Mouse (Mus musculus): ENCODE data around the gene Trpv2. TPM values are rescaled to one million over a fixed set of nuclear protein-coding genes. Genes with fewer than 3 reads are reported as not detected.

The Trpv2 gene
- total and polyA plus RNA-seq, 2 experiments from 2014 or later: 31.0 to 55.4 TPM

DNA sequence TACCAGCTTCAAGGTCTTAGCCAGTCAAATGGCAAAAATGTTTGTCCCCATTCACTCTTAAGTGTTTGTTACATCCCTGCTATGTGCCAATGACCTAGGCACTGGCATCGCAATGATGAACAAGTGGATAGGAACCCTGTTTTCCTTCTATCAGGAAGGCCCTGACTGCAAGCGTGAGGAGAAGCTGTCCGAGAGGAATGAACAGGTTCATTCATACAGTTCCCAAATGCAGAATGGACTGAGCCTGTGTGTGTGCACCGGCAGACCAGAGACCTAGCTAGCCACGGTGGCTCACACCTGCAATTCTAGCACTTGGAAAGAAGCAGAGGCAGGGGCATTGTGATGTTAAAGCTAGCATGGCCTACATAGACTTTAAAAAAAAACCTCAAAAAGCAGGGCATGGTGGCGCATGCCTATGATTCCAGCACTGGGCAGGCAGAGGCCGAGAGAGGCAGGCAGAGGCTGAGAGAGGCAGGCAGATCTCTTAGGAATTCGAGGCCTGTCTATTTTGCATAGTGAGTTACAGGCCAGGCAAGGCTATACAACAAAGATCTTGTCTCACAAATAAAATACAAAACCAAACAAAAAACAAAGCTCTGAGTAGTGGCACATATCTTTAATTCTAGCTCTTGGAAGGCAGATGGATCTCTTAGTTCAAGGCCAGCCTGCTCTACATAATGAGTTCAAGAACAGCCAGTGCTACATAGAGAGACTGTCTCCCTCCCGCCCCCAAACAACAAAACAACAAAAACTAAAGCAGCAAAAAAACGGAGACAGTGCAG lies 33.1 kb downstream of the Trpv2 start:
- H3K36me3 ChIP-seq (ENCODE audit: insufficient read depth, low read length): peaks cover 36% of the 10 kb centered on the region
- H3K9ac ChIP-seq (replicated peaks; ENCODE audit: low read length, poor library complexity, severe bottlenecking): peak overlapping the region; percentile 39; the same call in 1 of the 2 replicates
- H3K4me3 ChIP-seq (ENCODE audit: low read depth, low read length): no peak overlapping the region
- no peaks in the 10 kb centered on the region for H3K27me3 ChIP-seq (ENCODE audit: insufficient read depth, low read length)
- H3K4me1 ChIP-seq (ENCODE audit: insufficient read depth, low read length): peaks cover 18% of the 10 kb centered on the region
- no peak for DNase-seq (ENCODE audit: low spot score)
- H3K4me2 ChIP-seq (ENCODE audit: low read depth, low read length, poor library complexity, severe bottlenecking): no peak overlapping the region
- WGBS: 62% methylated on average over 10 of the region's 10 CpGs
- no peak for TF ChIP-seq CTCF (IDR thresholded peaks at IDR 0.05)
- no peak overlapping the region; the same call in 1 of the 2 replicates for H3K27ac ChIP-seq (ENCODE audit: low read depth, low read length)
- ATAC-seq (ENCODE audit: low FRiP score): no peak
- H3K9me3 ChIP-seq (ENCODE audit: low read length): no peaks in the 10 kb centered on the region

DNA sequence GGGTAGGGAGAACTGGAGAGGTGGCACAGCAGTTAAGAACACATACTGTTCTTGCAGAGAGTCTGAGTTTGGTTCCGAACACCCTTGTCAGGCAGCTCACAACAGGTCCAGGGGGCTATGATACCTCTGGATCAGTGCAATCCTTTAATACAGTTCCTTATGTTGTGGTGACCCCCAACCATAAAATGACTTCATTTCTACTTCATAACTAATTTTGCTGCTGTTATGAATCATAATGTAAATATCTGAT lies 33.6 kb downstream of the Trpv2 start:
- Histone ChIP-seq H3K9me3 (ENCODE audit: low read length) (no peaks in the 10 kb centered on the region), H3K36me3 (ENCODE audit: insufficient read depth, low read length) (peaks cover 36% of the 10 kb centered on the region), H3K4me3 (ENCODE audit: low read depth, low read length) (no peak overlapping the region), H3K9ac (replicated peaks; ENCODE audit: low read length, poor library complexity, severe bottlenecking) (no peak overlapping the region), H3K4me2 (ENCODE audit: low read depth, low read length, poor library complexity, severe bottlenecking) (no peak overlapping the region), H3K4me1 (ENCODE audit: insufficient read depth, low read length) (peaks cover 18% of the 10 kb centered on the region), H3K27me3 (ENCODE audit: insufficient read depth, low read length) (no peaks in the 10 kb centered on the region), H3K27ac (ENCODE audit: low read depth, low read length) (no peak overlapping the region)
- DNase-seq (ENCODE audit: low spot score): no peak
- TF ChIP-seq CTCF (IDR thresholded peaks at IDR 0.05): no peak
- ATAC-seq (ENCODE audit: low FRiP score): no peak
- WGBS: 97% methylated on average over 1 of the region's 1 CpGs

DNA sequence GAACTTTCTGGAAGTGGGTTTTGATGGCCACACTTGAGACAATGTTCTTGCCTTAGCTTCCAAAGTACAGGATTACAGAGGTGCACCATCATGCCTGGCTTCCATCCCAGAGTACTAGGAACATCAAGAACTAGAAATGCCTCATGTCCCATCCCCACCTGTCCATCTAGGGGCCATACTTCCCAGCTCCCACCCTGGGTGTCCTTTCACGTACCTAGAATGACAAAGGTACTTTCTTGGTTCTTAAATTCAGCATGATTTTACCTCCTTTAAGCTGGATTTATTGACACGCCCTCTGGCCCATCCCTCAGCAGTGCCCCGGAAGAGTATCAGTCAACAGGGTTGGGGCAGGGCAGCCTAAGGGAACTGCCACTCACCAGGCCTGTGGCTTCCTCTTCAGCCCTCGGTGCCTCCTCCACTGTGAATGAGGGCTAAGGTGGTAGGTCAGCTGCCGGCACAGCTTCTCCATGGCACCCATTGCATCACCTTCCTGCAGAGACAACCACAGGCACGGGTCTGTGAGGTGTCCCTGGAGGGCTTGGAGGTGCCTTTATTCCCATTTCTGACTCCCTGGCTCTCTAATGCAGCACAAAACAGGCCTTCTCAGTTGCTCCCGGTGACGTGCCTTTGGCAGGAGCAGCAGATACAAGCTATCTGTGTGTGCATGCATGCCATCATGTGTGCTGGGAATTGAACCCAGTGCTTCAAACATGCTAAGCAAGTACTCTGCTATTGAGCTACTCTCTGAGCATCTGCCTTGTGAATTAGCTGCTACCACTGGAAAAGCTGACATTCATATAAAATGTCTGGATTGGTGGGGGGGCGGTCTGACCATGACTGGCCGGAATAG lies 34.8 kb downstream of the Trpv2 start:
- H3K36me3 ChIP-seq (ENCODE audit: insufficient read depth, low read length): peaks cover 35% of the 10 kb centered on the region
- H3K4me2 ChIP-seq (ENCODE audit: low read depth, low read length, poor library complexity, severe bottlenecking): no peak overlapping the region
- no peak for TF ChIP-seq CTCF (IDR thresholded peaks at IDR 0.05)
- no peaks in the 10 kb centered on the region for H3K27me3 ChIP-seq (ENCODE audit: insufficient read depth, low read length)
- peaks cover 18% of the 10 kb centered on the region for H3K4me1 ChIP-seq (ENCODE audit: insufficient read depth, low read length)
- H3K27ac ChIP-seq (ENCODE audit: low read depth, low read length): no peak overlapping the region
- H3K9me3 ChIP-seq (ENCODE audit: low read length): no peaks in the 10 kb centered on the region
- DNase-seq (ENCODE audit: low spot score) (no peak), ATAC-seq (ENCODE audit: low FRiP score) (no peak)
- H3K4me3 ChIP-seq (ENCODE audit: low read depth, low read length): no peak overlapping the region
- H3K9ac ChIP-seq (replicated peaks; ENCODE audit: low read length, poor library complexity, severe bottlenecking): no peak overlapping the region
- 83% methylated on average over 10 of the region's 10 CpGs for WGBS

DNA sequence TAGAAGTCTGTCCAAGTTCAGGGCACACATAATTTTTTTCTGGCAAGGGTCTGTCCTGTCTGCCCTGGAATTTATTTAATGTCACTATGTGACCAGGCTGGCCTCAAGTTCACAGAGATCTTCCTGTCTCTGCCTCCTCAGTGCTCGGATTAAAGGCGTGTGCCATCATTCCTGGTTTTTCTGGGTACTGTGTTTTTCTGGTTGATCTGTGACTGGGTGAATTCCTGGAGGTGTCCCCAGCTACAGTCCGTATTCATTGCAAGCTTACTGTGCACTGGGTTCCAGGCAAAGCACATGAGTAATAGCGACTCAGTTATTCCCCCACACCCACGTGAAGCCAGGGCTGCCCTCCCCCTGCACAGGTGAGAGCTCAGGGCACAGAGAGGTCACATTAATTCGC lies 36.0 kb downstream of the Trpv2 start:
- Histone ChIP-seq H3K4me3 (ENCODE audit: low read depth, low read length) (no peak overlapping the region), H3K9ac (replicated peaks; ENCODE audit: low read length, poor library complexity, severe bottlenecking) (no peak overlapping the region), H3K4me1 (ENCODE audit: insufficient read depth, low read length) (peaks cover 8% of the 10 kb centered on the region), H3K36me3 (ENCODE audit: insufficient read depth, low read length) (peaks cover 25% of the 10 kb centered on the region), H3K9me3 (ENCODE audit: low read length) (no peaks in the 10 kb centered on the region), H3K27ac (ENCODE audit: low read depth, low read length) (no peak overlapping the region), H3K4me2 (ENCODE audit: low read depth, low read length, poor library complexity, severe bottlenecking) (no peak overlapping the region), H3K27me3 (ENCODE audit: insufficient read depth, low read length) (no peaks in the 10 kb centered on the region)
- WGBS: 89% methylated on average over 6 of the region's 6 CpGs
- ATAC-seq (ENCODE audit: low FRiP score) (no peak), DNase-seq (ENCODE audit: low spot score) (no peak)
- no peak for TF ChIP-seq CTCF (IDR thresholded peaks at IDR 0.05)

DNA sequence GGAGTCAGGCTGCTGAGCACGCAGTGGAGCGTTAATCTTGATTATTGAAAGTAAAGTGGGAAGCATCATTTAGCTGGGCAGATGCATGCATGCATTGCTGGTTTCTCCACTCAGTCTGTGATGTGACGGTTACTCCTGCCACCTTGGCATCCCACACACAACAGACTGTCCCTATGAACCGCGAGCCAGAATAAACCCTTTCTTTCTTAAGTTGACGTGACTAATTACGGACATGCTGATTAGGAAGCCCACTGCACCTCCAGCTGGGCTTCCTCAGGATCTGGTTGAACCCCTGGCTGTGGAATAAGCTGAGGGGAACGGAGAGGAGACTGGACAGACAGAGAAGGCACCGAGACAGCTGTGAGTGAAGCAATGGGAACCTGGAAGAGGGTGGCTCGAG lies 38.3 kb downstream of the Trpv2 start:
- Histone ChIP-seq H3K4me2 (ENCODE audit: low read depth, low read length, poor library complexity, severe bottlenecking) (no peak overlapping the region), H3K4me3 (ENCODE audit: low read depth, low read length) (no peak overlapping the region), H3K4me1 (ENCODE audit: insufficient read depth, low read length) (no peaks in the 10 kb centered on the region; the same call in 1 of the 2 replicates), H3K27ac (ENCODE audit: low read depth, low read length) (peak overlapping the region; percentile 84; the same call in 1 of the 2 replicates), H3K27me3 (ENCODE audit: insufficient read depth, low read length) (no peaks in the 10 kb centered on the region), H3K36me3 (ENCODE audit: insufficient read depth, low read length) (peaks cover 6% of the 10 kb centered on the region), H3K9me3 (ENCODE audit: low read length) (no peaks in the 10 kb centered on the region), H3K9ac (replicated peaks; ENCODE audit: low read length, poor library complexity, severe bottlenecking) (no peak overlapping the region)
- TF ChIP-seq CTCF (IDR thresholded peaks at IDR 0.05): no peak
- 35% methylated on average over 10 of the region's 10 CpGs for WGBS
- ATAC-seq (ENCODE audit: low FRiP score) (no peak), DNase-seq (ENCODE audit: low spot score) (peak; percentile 40)
